Mouse (Mus musculus): ENCODE results near the gene Dgkg.

Dgkg gene

GRCm38 (mm10) chr16:22645256-22645655 lies 11.8 kb downstream of the Dgkg start:
- no peak for DNase-seq (ENCODE audit: low spot score in 2 of 2)

- DNase-seq (ENCODE audit: low spot score in 2 of 2): no peak
Observed at GRCm38 (mm10) chr16:22643460-22643859, 13.6 kb downstream of the Dgkg start.

- no peak for DNase-seq (ENCODE audit: low spot score in 2 of 2)
Observed at GRCm38 (mm10) chr16:22642953-22643352, 14.1 kb downstream of the Dgkg start.

- DNase-seq (ENCODE audit: low spot score in 2 of 2): no peak
Observed at GRCm38 (mm10) chr16:22642054-22642453, 15.0 kb downstream of the Dgkg start.

- DNase-seq (ENCODE audit: low spot score in 2 of 2): no peak
Observed at GRCm38 (mm10) chr16:22641588-22641987, 15.4 kb downstream of the Dgkg start.

GRCm38 (mm10) chr16:22637311-22637710 lies 19.7 kb downstream of the Dgkg start:
- no peak for DNase-seq (ENCODE audit: low spot score in 2 of 2)

- no peak for DNase-seq (ENCODE audit: low spot score in 2 of 2)
Observed at GRCm38 (mm10) chr16:22635706-22636105, 21.3 kb downstream of the Dgkg start.

- no peak for DNase-seq (ENCODE audit: low spot score in 2 of 2)
Observed at GRCm38 (mm10) chr16:22633063-22633462, 24.0 kb downstream of the Dgkg start.

- DNase-seq (ENCODE audit: low spot score in 2 of 2): no peak
Observed at GRCm38 (mm10) chr16:22630351-22630750, 26.7 kb downstream of the Dgkg start.

- DNase-seq (ENCODE audit: low spot score in 2 of 2): no peak
Observed at GRCm38 (mm10) chr16:22629900-22630299, 27.1 kb downstream of the Dgkg start.

- no peak for DNase-seq (ENCODE audit: low spot score in 2 of 2)
Observed at GRCm38 (mm10) chr16:22625987-22626386, 31.0 kb downstream of the Dgkg start.

- DNase-seq (ENCODE audit: low spot score in 2 of 2): no peak
Observed at GRCm38 (mm10) chr16:22625412-22625811, 31.6 kb downstream of the Dgkg start.

- DNase-seq (ENCODE audit: low spot score in 2 of 2): no peak
Observed at GRCm38 (mm10) chr16:22622286-22622685, 34.7 kb downstream of the Dgkg start.

- DNase-seq (ENCODE audit: low spot score in 2 of 2): no peak
Observed at GRCm38 (mm10) chr16:22621299-22621920, 35.6 kb downstream of the Dgkg start.

GRCm38 (mm10) chr16:22618424-22619056 lies 38.5 kb downstream of the Dgkg start:
- DNase-seq (ENCODE audit: low spot score in 2 of 2): no peak

- no peak for DNase-seq (ENCODE audit: low spot score in 2 of 2)
Observed at GRCm38 (mm10) chr16:22615805-22616204, 41.2 kb downstream of the Dgkg start.

GRCm38 (mm10) chr16:22613186-22614073 lies 43.6 kb downstream of the Dgkg start:
- no peak for DNase-seq (ENCODE audit: low spot score in 2 of 2)

- DNase-seq (ENCODE audit: low spot score in 2 of 2): no peak
Observed at GRCm38 (mm10) chr16:22608046-22608445, 49.0 kb downstream of the Dgkg start.

- DNase-seq (ENCODE audit: low spot score in 2 of 2): no peak
Observed at GRCm38 (mm10) chr16:22606989-22607388, 50.0 kb downstream of the Dgkg start.

- DNase-seq (ENCODE audit: low spot score in 2 of 2): peak; percentile 21 to 46
Observed at GRCm38 (mm10) chr16:22602399-22602798, 54.6 kb downstream of the Dgkg start.

- DNase-seq (ENCODE audit: low spot score in 2 of 2): no peak
Observed at GRCm38 (mm10) chr16:22601756-22602155, 55.3 kb downstream of the Dgkg start.

GRCm38 (mm10) chr16:22600108-22600699 lies 56.8 kb downstream of the Dgkg start:
- DNase-seq (ENCODE audit: low spot score in 2 of 2): no peak

All from urinary bladder, adult 18-20 months (tissue).